Comparison of ENCODE assay signal across 8 mouse cellular contexts in genomic region chr5:122267899-122268298, GRCm38 (mm10). TPM values are rescaled to one million over a fixed set of nuclear protein-coding genes. Genes with fewer than 3 reads are reported as not detected.
DNase-seq lines count a peak whose midpoint lies in the region; ATAC-seq lines count a peak whose summit lies in the region.

No protein-coding gene starts in this region.

- ATAC-seq in forebrain, embryonic 12.5 days (ENCODE audit: low FRiP score): no peak

- 32% methylated on average over 5 of the region's 5 CpGs for WGBS in forebrain, embryonic 10.5 days
- 32% methylated on average over 5 of the region's 5 CpGs for WGBS in forebrain, embryonic 12.5 days

- no peak overlapping the region for H3K4me2 ChIP-seq in forebrain, embryonic 12.5 days

- H3K4me1 ChIP-seq in forebrain, embryonic 10.5 days: peaks cover 17% of the 10 kb centered on the region
- peaks cover 8% of the 10 kb centered on the region for H3K4me1 ChIP-seq in forebrain, embryonic 12.5 days

- H3K27me3 ChIP-seq in forebrain, embryonic 10.5 days (ENCODE audit: poor library complexity, severe bottlenecking): no peaks in the 10 kb centered on the region
- no peaks in the 10 kb centered on the region for H3K27me3 ChIP-seq in forebrain, embryonic 12.5 days

- no peaks in the 10 kb centered on the region for H3K9me3 ChIP-seq in forebrain, embryonic 10.5 days
- no peaks in the 10 kb centered on the region for H3K9me3 ChIP-seq in forebrain, embryonic 12.5 days

- no peak overlapping the region for H3K9ac ChIP-seq in forebrain, embryonic 12.5 days

- DNase-seq in forebrain, embryonic 10.5 days (ENCODE audit: extremely low spot score, low spot score): peak; percentile 46
- DNase-seq in 3T3-L1 (ENCODE audit: low read depth, low spot score): peak; percentile 86
- peak; percentile 85 for DNase-seq in adrenal gland, postnatal 10 days
- peak; percentile 53 for DNase-seq in embryo, embryonic 9.5 days (ENCODE audit: extremely low spot score)
- DNase-seq in kidney, postnatal 36 days: peak; percentile 80 to 93
- DNase-seq in lung, postnatal 10 days: peak; percentile 86
- peak; percentile 62 to 83 for DNase-seq in spleen, adult 18-20 months

- no peak overlapping the region for H3K4me3 ChIP-seq in forebrain, embryonic 10.5 days
- H3K4me3 ChIP-seq in forebrain, embryonic 12.5 days (replicated peaks): no peak overlapping the region

- no peaks in the 10 kb centered on the region for H3K36me3 ChIP-seq in forebrain, embryonic 10.5 days (replicated peaks)
- no peaks in the 10 kb centered on the region for H3K36me3 ChIP-seq in forebrain, embryonic 12.5 days (replicated peaks)

- H3K27ac ChIP-seq in forebrain, embryonic 10.5 days: no peak overlapping the region
- no peak overlapping the region for H3K27ac ChIP-seq in forebrain, embryonic 12.5 days

RNA-seq across cellular contexts. Expression of gene Tctn1, which starts 3.6 kb away (rescaled TPM):
- 5.8 and 6.2 TPM in 2 replicates for polyA plus RNA-seq in forebrain, embryonic 10.5 days (2016; fragmentation: Nextera tagmentation; extraction: Ambion mirVana)
- polyA plus RNA-seq in forebrain, embryonic 12.5 days (2016; fragmentation: Nextera tagmentation; extraction: Ambion mirVana): 4.4 and 5.5 TPM in 2 replicates
- 10 to 100 TPM; 11.1 to 13.5 TPM for total RNA-seq in adrenal gland, postnatal 10 days (2021)

RNA-seq across cellular contexts. Expression of gene Pptc7, which starts 16.3 kb away (rescaled TPM):
- polyA plus RNA-seq in forebrain, embryonic 10.5 days (2016; fragmentation: Nextera tagmentation; extraction: Ambion mirVana): 8.3 and 9.0 TPM in 2 replicates
- 9.6 and 10.7 TPM in 2 replicates for polyA plus RNA-seq in forebrain, embryonic 12.5 days (2016; fragmentation: Nextera tagmentation; extraction: Ambion mirVana)
- total RNA-seq in adrenal gland, postnatal 10 days (2021): 10 to 100 TPM; 36.7 to 49.2 TPM
